Mouse (Mus musculus): ENCODE data around the gene G6pc.
"Not testable (repeated sequence)": the region's sequence is repeated elsewhere in the genome, so short reads cannot be mapped to it uniquely, and the experiment has no call there.

The G6pc gene

DNA sequence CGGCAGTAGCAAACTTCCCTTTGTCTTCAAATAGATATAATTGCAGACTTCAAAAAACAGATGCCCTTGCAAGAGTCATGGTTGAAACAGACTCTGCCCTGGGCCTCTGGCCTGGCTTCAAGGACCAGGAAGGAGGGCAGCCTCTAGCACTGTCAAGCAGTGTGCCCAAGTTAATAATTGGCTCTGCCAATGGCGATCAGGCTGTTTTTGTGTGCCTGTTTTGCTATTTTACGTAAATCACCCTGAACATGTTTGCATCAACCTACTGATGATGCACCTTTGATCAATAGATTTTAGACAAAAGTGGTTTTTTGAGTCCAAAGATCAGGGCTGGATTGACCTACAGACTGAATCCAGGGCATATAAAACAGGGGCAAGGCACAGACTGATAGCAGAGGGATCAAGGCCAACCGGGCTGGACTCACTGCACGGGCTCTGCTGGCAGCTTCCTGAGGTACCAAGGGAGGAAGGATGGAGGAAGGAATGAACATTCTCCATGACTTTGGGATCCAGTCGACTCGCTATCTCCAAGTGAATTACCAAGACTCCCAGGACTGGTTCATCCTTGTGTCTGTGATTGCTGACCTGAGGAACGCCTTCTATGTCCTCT, at the start of gene G6pc:
TSS of gene G6pc (plus strand) at position 236 of the 610 bp plus-strand sequence.
- DNase-seq (ENCODE audit: low read depth in 1 of 2, low spot score in 2 of 2): no peak

DNA sequence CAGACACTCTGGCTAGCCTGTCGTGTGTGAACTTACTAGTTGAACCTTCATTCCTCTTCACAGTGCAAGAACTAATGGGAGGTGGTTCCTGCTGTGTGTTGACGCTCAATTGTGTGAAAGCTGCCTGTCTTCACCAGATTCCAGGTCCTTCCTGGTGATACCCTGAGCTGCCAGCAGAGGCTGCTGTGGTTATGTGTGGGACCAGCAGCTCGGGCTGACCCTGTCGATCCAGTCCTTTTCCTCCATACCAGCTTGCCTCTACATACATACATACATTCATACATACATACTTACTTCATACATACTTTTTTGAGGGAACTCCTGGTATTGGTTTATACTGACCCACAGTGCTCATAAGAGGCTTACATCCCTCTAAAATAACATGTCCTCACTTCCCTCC, 43.8 kb upstream of the G6pc start:
- no peak for DNase-seq (ENCODE audit: low read depth in 1 of 2, low spot score in 2 of 2)

DNA sequence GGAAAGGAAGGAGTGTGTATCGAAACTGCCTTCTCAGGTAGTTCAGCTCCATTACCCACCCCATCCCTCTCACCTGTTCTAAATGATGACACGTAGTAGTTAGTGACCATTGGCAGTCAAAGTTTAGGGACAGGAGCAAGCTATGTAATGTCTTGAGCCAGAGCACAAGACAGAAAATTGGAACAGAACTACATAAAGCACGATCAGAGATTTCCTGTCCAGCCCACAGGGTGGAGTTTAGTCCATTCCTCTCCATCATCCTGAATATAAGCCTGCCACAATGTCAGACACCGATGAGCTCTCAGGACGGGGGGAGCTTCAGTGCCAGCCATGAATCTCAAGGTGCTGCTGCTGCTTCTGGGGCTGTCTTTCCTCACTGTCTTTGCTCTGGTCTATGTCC, 42.6 kb upstream of the G6pc start, which contains the start of gene Aoc2:
TSS of gene Aoc2 (plus strand) at position 301 of the 400 bp plus-strand sequence.
- no peak for DNase-seq (ENCODE audit: low read depth in 1 of 2, low spot score in 2 of 2)

DNA sequence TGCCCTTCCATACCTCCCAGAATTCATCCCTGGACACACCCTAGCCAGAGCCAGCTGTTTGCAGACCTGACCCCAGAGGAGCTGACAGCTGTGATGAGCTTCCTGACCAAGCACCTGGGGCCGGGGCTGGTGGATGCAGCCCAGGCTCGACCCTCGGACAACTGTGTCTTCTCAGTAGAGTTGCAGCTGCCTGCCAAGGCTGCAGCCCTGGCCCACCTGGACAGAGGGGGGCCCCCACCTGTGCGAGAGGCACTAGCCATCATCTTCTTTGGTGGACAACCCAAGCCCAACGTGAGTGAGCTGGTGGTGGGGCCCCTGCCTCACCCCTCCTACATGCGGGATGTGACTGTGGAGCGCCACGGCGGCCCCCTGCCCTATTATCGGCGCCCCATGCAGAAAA, 42.2 kb upstream of the G6pc start:
- not testable (repeated sequence) for DNase-seq (ENCODE audit: low read depth in 1 of 2, low spot score in 2 of 2)

DNA sequence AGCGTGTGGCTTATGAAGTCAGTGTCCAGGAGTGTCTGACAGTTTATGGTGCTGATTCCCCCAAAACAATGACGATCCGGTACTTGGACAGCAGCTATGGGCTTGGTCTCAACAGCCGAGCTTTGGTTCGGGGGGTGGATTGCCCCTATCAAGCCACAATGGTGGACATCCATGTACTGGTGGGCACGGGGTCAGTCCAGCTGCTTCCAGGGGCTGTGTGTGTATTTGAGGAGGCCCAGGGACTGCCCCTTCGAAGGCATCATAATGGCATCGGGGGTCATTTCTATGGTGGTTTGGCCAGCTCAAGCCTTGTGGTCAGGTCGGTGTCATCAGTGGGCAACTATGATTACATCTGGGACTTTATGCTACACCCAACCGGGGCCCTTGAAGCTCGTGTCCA, 41.2 kb upstream of the G6pc start:
- DNase-seq (ENCODE audit: low read depth in 1 of 2, low spot score in 2 of 2): no peak

DNA sequence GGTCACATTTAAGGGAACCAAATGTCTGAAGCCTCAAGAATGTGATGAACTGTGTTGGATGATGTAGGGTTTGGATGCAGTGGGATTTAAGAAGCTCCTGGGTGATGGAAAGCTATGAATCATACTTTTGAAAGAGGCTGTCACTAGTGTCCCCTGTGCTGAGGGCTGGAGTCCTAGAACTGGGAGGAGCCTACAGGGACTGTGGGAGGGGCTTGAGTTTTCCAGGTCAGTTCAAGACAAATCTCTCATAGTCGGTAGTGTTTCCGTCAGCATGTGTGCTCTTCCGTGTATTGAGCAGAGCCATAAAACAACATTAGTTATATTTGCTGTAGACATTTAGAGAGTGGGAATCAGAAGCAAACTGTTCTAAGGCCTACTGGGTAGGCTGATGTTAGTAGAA, 40.0 kb upstream of the G6pc start:
- no peak for DNase-seq (ENCODE audit: low read depth in 1 of 2, low spot score in 2 of 2)

DNA sequence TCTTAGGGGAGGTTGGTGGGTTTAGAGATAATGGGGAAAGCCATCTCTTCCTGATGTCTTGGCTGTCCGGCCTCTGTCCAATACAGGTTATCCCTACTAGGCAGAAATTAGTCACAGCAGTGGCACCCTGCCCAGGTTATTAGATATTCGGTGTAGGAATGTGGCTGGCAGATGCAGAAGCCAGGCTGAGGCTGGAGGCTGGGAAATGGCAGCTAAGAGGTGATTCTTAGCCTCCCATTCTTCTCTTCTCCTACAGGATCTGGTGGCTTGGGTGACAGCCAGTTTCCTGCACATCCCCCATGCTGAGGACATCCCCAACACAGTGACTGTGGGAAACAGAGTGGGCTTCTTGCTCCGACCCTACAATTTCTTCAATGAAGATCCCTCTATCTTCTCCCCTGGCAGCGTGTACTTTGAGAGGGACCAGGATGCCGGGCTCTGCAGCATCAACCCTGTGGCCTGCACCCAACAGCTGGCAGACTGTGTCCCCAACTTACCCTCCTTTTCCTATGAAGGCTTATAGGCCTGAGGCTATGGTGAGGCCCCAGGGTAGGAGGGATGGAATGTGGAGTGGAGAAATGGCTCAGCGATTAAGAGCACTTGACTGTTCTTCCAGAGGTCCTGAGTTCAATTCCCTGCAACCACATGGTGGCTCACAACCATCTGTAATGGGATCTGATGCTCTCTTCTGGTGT, 38.3 kb upstream of the G6pc start:
- DNase-seq (ENCODE audit: low read depth in 1 of 2, low spot score in 2 of 2): no peak

DNA sequence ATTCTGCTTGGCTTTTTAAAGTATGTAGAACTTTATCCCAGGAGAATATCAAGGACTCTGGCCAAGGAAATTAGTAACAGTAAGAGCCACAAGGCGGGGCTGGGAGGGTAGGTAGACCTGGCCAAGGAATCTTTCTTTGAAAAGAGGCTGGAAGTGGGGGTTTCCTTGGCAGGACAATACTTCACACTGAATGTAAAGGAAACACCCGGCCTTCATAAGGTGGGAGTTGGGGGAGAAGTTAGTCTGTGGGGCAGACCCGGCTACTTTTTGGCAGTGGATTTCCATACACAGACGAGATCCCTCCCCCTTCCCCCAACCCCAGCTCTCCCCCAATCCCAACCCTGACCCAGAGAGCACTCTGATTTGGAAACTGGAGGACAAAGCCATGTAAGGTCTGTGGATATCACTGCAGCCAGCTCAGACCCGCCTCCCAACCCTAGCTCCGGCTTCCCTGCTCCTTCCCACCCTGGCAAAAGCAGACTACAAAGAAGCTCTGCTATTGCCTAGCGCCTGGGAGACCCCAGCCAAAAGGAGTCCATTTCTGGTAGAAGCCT, 36.9 kb upstream of the G6pc start, which contains the start of gene Aoc3:
TSS of gene Aoc3 (plus strand) at position 235 of the 554 bp plus-strand sequence.
- no peak for DNase-seq (ENCODE audit: low read depth in 1 of 2, low spot score in 2 of 2)

DNA sequence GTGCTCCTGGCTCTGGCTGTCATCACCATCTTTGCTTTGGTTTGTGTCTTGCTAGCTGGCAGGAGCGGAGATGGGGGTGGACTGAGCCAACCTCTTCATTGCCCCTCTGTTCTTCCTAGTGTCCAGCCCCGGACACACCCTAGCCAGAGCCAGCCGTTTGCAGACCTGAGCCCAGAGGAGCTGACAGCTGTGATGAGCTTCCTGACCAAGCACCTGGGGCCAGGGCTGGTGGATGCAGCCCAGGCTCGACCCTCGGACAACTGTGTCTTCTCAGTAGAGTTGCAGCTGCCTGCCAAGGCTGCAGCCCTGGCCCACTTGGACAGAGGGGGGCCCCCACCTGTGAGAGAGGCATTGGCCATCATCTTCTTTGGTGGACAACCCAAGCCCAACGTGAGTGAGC, 36.4 kb upstream of the G6pc start:
- DNase-seq (ENCODE audit: low read depth in 1 of 2, low spot score in 2 of 2): not testable (repeated sequence)

DNA sequence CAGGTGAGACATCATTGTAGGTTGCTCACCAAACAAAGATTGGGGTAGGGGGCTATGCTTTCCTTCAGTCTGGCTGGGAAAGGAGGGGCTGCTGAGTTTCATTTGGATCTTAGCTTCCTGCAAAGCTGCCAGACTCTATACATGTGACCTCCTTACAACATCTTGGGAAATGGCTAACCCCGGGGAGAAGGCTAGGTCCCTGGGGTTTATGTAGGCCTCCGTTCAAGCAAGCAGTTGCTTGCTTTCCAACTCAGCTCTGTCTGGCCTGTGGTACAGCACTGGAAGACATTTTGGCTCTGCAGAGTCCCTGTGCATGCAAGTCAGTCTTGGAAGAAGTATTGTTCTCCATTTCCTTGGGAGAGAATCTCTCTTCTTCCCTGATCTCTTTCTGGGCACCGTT, 34.8 kb upstream of the G6pc start:
- no peak for DNase-seq (ENCODE audit: low read depth in 1 of 2, low spot score in 2 of 2)

DNA sequence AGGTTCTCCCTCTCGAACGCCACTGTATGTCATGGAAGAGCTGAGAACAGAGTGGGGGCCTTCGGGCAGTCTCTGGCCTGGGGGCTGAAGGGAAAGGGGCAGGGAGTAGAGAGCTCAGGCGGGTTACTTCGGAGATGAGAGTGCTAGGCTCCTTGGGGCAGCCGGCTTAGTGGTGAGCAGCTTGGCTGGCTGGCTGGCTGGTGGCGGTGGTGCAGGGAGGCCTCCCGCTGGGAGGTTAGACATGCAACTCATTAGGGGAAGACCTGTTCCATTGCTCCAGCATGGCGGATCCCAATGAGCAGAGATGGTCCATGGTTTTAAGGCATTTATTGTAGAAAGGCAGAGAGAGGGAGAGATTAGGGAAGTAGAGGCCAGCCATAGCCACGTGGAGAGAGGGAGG, 33.3 kb upstream of the G6pc start:
- no peak for DNase-seq (ENCODE audit: low read depth in 1 of 2, low spot score in 2 of 2)

DNA sequence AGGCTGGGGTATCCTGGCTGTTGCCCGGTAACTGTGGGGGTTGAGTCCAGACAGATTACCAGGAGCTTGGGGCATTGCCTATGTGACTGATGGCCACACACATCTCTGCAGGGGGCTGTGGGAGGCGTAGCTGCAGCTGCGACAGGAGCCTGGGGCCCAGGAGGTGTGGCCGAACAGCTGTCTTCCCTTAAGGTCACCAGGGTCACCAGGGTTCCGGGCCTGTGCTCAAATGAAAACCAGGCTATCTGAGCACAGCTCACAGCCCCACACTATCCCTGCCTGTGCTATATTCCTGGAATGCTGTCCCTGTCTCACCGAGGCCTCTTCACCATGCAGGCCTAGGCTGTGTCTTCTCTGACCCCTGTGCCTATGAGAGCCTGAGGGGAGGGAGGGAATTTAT, 32.8 kb upstream of the G6pc start:
- no peak for DNase-seq (ENCODE audit: low read depth in 1 of 2, low spot score in 2 of 2)

DNA sequence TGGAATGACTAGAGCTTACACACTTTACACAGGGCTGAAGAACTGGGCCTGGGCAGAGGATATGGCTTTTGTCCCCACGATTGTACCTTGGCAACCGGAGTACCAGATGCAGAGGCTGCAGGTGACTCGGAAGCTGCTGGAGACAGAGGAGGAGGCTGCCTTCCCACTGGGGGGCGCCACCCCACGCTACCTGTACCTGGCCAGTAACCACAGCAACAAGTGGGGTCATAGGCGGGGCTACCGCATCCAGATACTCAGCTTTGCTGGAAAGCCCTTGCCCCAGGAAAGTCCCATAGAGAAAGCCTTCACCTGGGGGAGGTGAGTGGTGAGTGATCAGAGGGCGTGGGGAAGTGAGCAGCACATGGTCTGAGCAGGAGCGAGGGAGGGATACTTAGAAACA, 31.7 kb upstream of the G6pc start:
- no peak for DNase-seq (ENCODE audit: low read depth in 1 of 2, low spot score in 2 of 2)

DNA sequence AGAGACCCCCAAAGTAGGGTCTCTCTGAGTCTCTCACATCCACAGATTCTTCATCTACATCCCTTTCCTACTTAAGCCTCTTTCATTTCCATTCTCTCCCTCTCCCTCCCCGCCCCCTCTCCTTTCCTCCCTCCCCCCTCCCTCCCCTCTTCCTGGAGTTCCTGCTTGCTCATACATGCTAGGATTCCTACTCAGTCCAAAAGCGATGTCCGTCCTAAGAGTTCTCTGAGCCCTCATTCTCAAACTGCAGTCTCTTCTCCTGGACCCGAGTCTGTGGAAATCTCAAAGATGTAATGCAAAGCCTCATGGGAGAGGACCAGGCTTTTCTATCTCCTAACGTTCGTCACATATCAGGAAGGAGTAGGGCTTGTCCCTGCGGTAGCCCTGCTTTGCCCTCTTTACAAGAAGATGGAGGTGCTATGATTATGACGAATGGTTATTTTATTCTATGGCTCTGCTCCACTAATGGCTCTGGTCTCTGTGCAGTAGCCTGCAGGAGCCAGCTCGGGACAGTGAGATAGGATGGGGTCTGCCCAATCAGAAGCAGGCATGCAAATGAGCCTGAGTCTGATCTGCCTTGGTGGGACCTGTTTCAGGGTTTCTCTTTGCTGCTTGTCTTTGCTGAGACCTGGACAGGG, 29.1 kb upstream of the G6pc start:
- no peak for DNase-seq (ENCODE audit: low read depth in 1 of 2, low spot score in 2 of 2)

DNA sequence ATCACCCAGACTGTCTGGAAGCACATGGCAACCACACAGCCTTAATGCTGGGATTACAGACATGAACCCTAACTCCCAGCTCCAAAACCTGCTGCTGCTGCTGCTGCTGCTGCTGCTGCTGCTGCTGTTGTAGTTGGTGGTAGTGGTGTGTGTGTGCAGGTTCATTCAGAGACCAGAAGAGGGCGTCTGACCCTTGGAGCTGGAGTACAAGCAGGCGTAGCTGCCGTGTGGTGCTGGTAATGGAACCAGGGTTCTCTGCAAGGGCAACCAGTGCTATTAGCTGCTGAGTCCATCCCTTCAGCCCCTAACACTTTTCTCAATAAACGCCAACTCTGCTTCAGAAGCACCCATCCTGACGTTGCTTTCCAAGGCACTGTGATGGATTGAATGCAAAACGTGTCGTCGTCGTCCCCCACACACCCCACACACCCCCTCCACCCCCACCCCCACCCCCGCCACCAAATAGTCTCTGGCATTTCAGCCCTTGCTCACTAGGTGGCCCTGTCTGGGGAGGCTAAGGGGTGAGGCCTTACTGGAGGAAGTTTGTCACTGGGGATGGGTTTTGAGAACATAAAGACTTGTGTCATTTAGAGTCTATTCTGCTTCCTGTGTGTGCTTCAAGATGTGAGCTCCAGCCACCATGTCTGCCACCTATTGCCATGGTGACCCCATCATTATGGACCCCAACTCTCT, 20.1 kb upstream of the G6pc start:
- DNase-seq (ENCODE audit: low read depth in 1 of 2, low spot score in 2 of 2): no peak

DNA sequence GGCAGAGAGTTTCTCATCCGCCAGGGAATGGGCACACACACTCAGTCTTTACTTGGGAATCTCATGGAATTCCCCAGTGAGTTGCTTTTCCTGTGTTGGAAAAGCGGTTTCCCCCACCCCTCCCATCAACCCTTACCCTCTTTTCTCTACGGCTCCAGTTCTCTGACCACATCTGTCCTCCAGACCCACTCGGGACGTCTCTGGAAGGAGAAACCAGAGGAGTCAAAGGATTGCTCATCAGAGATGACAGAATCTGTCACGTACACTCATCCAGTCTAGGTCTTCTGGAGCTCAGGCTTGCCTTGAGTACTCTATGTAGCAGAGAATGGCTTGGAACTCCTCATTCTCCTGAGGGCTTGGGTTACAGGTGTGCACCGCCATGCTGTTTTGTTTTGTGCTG, 18.6 kb upstream of the G6pc start:
- no peak for DNase-seq (ENCODE audit: low read depth in 1 of 2, low spot score in 2 of 2)

DNA sequence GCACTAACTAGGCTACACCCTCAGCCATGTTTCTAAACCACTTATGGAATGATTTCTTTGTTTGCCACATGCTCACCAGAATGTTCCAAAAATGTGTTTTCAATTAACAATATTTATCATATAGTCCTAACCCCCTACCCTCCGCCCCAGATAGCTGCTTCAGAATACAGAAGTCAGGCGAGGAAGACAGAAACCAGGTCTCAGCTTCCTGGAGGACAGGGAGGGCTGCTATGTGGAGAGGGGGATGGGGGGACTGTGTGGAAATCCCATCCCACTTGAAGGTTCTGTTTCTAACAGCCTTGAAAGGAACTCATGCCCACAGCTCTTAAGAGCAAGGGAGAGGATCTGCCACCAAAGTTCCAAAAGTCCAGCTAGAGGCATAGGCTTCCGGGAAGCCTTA, 18.1 kb upstream of the G6pc start:
- no peak for DNase-seq (ENCODE audit: low read depth in 1 of 2, low spot score in 2 of 2)

DNA sequence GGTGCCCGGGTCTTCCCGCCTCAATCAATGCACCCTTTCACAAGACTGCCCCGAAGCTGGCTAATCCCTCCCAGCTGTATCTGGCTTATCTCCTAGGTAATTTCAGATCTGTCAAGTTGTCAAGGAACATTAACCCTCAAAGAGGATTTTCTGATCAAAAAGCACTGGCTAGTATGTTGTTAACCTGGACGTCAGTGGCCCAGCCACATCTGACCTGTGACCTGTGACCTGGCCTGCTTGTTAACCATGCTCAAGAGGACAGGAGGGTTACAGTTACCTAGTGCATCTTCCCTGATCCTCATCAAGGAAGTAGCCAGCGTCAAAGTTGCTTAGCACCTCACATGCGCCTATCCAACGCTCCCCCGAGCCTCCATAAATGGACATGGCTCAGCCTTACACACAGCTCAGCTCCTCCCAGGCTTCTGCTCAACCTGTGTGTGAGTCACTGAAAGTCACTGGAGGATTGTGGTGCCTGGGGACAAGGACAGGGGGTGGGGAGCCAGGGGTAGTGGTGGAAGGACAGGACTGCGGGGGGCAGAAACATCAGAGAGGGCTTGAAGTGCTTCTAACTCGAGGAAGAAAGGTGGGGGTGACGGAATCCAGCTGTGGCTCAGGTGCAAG, 16.2 kb upstream of the G6pc start:
- DNase-seq (ENCODE audit: low read depth in 1 of 2, low spot score in 2 of 2): no peak

DNA sequence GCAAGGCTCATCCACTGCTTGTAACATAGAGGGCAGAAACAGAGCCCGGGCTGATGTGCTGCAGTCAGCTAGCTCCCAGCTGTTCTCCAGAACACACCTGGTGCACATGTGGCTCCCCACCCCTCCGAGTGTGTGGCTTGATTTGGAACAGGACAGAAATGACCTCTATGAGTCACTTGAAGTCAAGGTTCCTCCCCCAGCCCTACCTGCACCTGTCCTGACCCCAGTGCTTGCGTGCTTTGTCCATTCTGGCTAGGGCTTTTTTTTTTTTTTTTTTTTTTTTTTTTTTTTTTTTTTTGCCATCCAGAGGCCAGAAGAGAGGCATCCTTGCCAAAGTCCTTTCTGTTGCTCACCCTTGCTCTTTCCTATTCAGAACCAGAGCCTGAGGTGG, 15.6 kb upstream of the G6pc start:
- no peak for DNase-seq (ENCODE audit: low read depth in 1 of 2, low spot score in 2 of 2)

DNA sequence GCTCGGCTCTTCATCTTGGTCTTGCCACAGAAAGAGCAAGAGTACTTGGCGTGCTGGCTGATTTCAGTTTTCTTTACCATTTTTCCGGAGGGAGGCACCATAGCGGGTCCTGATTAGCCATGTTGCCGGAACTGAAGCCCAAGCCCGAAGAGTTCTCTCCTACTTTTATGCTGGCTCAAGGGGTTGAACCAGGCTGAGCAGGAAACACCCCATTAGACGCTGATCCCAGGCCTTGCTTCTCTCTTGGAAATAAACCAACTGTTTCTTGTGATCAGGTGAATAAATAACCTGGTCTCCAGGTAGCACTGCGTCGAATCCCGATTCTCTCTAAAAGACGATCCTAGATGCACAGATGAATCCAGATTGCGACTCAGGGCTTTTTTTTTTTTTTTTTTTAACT, 13.9 kb upstream of the G6pc start:
- no peak for DNase-seq (ENCODE audit: low read depth in 1 of 2, low spot score in 2 of 2)

DNA sequence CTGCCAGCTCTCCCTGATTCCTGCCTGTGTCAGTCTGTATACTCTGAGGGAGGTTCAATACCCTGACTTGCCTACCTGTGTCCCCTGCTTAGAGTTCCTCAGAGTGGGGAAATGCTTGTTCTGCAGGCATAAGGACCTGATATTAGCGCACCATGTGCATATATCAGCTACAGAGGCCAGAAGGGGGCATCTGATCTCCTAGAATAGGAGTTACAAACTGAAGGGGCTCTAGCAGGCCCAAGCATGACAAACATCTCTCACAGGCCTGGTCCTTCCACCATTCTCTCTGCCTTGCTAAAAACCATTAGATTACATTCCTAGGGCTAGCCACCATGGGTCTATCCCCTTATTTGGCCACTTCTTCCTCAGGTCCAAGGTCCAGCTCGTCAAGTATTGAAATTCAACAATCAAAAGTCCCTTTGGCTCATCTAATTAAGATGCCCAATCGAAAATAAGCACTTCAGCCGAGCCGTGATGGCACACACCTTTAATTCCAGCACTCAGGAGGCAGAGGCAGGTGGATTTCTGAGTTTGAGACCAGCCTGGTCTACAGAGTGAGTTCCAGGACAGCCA, 12.8 kb upstream of the G6pc start:
- no peak for DNase-seq (ENCODE audit: low read depth in 1 of 2, low spot score in 2 of 2)

All from monocyte, adult 2 months (primary cell).